ENCODE assay signal across 24 mouse cellular contexts in the genomic region with DNA sequence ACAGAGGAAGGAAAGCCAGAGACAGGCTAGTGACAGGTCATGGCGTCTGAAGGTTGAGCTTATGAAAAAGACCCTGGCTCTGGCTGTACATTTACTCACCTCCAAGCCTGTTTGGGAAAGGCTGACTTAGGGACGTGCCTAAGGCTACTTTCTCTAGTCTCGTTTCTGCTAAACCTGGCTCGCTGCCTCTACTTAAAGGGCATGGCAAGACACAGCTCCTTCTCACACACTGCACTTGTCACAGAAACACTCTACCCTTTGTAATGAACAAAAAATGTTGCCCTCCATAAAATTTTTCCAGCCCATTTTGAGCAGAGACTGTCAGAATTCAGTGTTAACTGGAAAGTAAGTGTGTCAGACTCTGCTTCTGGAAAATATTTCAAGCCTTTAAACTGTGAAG.
A peak's percentile ranks its signal among the peaks of the same experiment; 100 is the strongest.
DNase-seq lines count a peak whose midpoint lies in the region; ATAC-seq and TF ChIP-seq lines count a peak whose summit lies in the region.
"Had no signal": no experiment of that assay in that cellular context is flagged by ENCODE, and none has a peak within 500 bp of the region (broad histone marks: within the 10 kb centered on the region; RNA-seq: fewer than 3 reads in every experiment).

No protein-coding gene starts in this region.

- no peaks in the 10 kb centered on the region; the same call in 1 of the 2 replicates for H3K27me3 ChIP-seq in embryonic facial prominence, embryonic 13.5 days
- H3K27me3 ChIP-seq in limb, embryonic 11.5 days (ENCODE audit: control insufficient read depth, insufficient read depth, low read length), result no peaks in the 10 kb centered on the region
- H3K27me3 ChIP-seq: CH12.LX; intestine, embryonic 15.5 days; liver, embryonic 15.5 days had no signal

- H3K9me3 ChIP-seq in embryonic facial prominence, embryonic 13.5 days, result no peaks in the 10 kb centered on the region
- H3K9me3 ChIP-seq in limb, embryonic 11.5 days (ENCODE audit: control insufficient read depth, low read length), result no peaks in the 10 kb centered on the region
- H3K9me3 ChIP-seq: G1E; heart, embryonic 10.5 days; intestine, embryonic 15.5 days; liver, embryonic 15.5 days had no signal

- H3K4me2 ChIP-seq in embryonic facial prominence, embryonic 13.5 days, result no peak overlapping the region
- H3K4me2 ChIP-seq in limb, embryonic 11.5 days (ENCODE audit: low read depth, severe bottlenecking), result no peak overlapping the region
- H3K4me2 ChIP-seq: intestine, embryonic 15.5 days; liver, embryonic 15.5 days; midbrain, embryonic 11.5 days had no signal

- ATAC-seq in embryonic facial prominence, embryonic 13.5 days (ENCODE audit: insufficient number of reproducible peaks, insufficient read depth, low FRiP score, low TSS enrichment, low read depth), result 0 out of 2 replicates have a peak, but pooled peaks have one; percentile 37
- ATAC-seq in limb, embryonic 11.5 days (ENCODE audit: insufficient number of reproducible peaks, low FRiP score, low TSS enrichment, low read depth), result peak; percentile 59
- ATAC-seq in erythroblast, adult 5-6 weeks (replicated peaks; ENCODE audit: low FRiP score, poor library complexity, severe bottlenecking), result no peak
- ATAC-seq: forebrain, embryonic 14.5 days; hindbrain, embryonic 16.5 days; intestine, embryonic 15.5 days had no signal

- TF ChIP-seq CTCF in gastrocnemius, adult 2 months (IDR thresholded peaks at IDR 0.05), result no peak

- WGBS in embryonic facial prominence, embryonic 13.5 days, result 66% methylated on average over 4 of the region's 4 CpGs
- WGBS in limb, embryonic 11.5 days, result 70% methylated on average over 4 of the region's 4 CpGs

- H3K36me3 ChIP-seq in embryonic facial prominence, embryonic 13.5 days, result peaks cover 58% of the 10 kb centered on the region
- peaks cover 5% of the 10 kb centered on the region for H3K36me3 ChIP-seq in limb, embryonic 11.5 days (ENCODE audit: control insufficient read depth, insufficient read depth, low read length)

- H3K4me3 ChIP-seq in gastrocnemius, adult 2 months, result no peak overlapping the region
- no peak overlapping the region for H3K4me3 ChIP-seq in embryonic facial prominence, embryonic 13.5 days
- no peak overlapping the region for H3K4me3 ChIP-seq in limb, embryonic 11.5 days (ENCODE audit: low read depth, low read length)
- H3K4me3 ChIP-seq: heart, embryonic 10.5 days; intestine, embryonic 15.5 days; liver, embryonic 15.5 days had no signal

- H3K9ac ChIP-seq in embryonic facial prominence, embryonic 13.5 days, result no peak overlapping the region
- H3K9ac ChIP-seq in limb, embryonic 11.5 days (ENCODE audit: low read length), result no peak overlapping the region
- H3K9ac ChIP-seq: intestine, embryonic 15.5 days; liver, embryonic 15.5 days had no signal

- peak; percentile 33 for DNase-seq in gastrocnemius, adult 2 months
- DNase-seq in gastrocnemius, postnatal 14 days, result no peak
- DNase-seq in brain, adult 2 months (ENCODE audit: low read depth, low spot score), result peak; percentile 52
- DNase-seq in limb, embryonic 11.5 days (ENCODE audit: low spot score), result no peak
- DNase-seq in heart, postnatal 14 days, result no peak
- DNase-seq in cerebellum, postnatal 10 days, result no peak
- DNase-seq: adrenal gland, adult 2 months; cerebellum, adult 18-20 months; cerebellum, postnatal 25 days; kidney, postnatal 4 days; liver; lung, postnatal 14 days; thymus, adult 18-20 months; thymus, postnatal 4 days had no signal

- H3K4me1 ChIP-seq in embryonic facial prominence, embryonic 13.5 days, result peaks cover 9% of the 10 kb centered on the region
- H3K4me1 ChIP-seq in limb, embryonic 11.5 days (ENCODE audit: control insufficient read depth, insufficient read depth, low read length), result no peaks in the 10 kb centered on the region
- H3K4me1 ChIP-seq: heart, embryonic 10.5 days; intestine, embryonic 15.5 days; liver, embryonic 15.5 days had no signal

- H3K27ac ChIP-seq in gastrocnemius, adult 2 months, result peak overlapping the region; percentile 71
- no peak overlapping the region for H3K27ac ChIP-seq in embryonic facial prominence, embryonic 13.5 days
- H3K27ac ChIP-seq in limb, embryonic 11.5 days (replicated peaks; ENCODE audit: low read depth, low read length), result peak overlapping the region; percentile 52
- H3K27ac ChIP-seq: heart, embryonic 10.5 days; intestine, embryonic 15.5 days; liver, embryonic 15.5 days had no signal

- intact Hi-C loops in gastrocnemius, adult 2 months (cut with DNase I), result loop anchor here (10.0 kb wide), 1 partner anchor 360 kb away; no protein-coding TSS in a partner anchor
- intact Hi-C loops in gastrocnemius, postnatal 14 days (cut with DNase I; ENCODE audit: low total_unique reads), result no loop called here
- intact Hi-C loops in heart, postnatal 14 days (cut with DNase I), result loop anchor here (10.0 kb wide), 1 partner anchor 360 kb away; no protein-coding TSS in a partner anchor

Comparison
In these comparisons a context has a peak if more than half of its experiments do, and no peak if none do; other contexts are left out.
1. DNase-seq: peak in gastrocnemius, adult 2 months (single experiment) and brain, adult 2 months (single experiment); none in gastrocnemius, postnatal 14 days (single experiment), limb, embryonic 11.5 days (single experiment), heart, postnatal 14 days (0 of 2) and cerebellum, postnatal 10 days (0 of 2).